Mouse (Mus musculus): ENCODE measurements at regions not wholly inside any gene's neighbourhood (a gene's known extent, or its start where the extent isn't known, plus 50 kb on each side); places are given as distances from the start of the nearest gene placed in this dataset.
A peak's percentile ranks its signal among the peaks of the same experiment; 100 is the strongest.
"Not testable (repeated sequence)": the region's sequence is repeated elsewhere in the genome, so short reads cannot be mapped to it uniquely, and the experiment has no call there.

DNA sequence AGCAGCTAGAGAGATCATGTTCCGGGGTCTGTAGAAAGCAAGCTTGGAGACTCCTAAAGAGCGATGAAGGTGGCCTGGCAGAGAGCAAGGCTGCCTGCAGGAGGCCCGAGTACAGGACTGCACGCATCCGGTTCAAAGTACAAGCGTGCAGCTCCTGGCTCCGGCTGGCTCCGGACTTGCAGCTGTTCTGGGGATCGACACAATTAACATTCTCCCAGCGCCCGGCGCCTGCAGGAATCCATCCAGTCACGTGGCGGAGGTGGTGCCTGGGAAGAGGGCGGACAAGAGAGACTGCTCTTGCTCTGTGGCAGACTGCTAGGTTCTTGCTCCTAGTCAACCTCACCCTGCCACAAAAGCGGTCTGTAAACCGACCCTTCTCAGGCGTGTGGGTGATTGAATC lies 86.9 kb downstream of the Bdh1 start:
- DNase-seq (ENCODE audit: low spot score) = peak; percentile 71

DNA sequence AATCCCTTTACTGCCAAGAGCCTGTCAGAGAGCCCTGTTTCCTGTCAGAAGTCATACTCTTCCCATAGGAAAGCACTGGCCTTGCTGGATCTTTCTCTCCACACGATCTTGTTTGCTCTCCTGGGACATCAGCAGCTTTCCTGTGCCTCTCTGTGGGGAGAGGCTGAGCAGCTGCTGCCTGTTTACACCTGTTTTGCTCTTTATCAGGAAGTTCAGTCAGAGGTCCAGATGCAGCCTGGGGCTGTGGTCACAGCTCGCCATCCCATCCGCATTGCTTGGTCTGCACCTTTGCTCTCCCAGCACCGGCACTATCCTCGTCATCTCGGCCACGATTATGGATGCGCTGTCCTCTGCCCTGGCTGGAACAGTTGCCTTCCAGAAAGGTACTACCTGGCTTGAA lies 88.0 kb downstream of the Bdh1 start:
- DNase-seq (ENCODE audit: low spot score) = no peak

DNA sequence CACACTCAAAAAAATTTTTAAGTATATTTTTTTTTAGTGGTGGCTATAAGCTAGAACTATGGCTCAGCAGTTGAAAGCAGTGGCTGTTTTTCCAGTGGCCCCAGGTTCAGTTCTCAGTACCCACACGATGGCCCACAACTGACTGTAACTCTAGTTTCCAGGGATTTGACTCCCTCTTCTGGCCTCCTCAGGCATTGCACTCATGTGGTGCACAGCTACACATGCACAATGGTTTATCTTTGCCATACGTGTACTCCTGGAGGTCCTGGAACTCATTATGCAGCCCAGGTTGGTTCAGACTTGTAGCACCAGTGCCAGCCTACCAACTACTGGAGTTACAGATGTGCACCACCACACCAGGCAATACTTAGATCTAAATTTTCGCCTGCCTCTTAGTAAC lies 96.7 kb downstream of the Bdh1 start:
- DNase-seq (ENCODE audit: low spot score) = no peak

DNA sequence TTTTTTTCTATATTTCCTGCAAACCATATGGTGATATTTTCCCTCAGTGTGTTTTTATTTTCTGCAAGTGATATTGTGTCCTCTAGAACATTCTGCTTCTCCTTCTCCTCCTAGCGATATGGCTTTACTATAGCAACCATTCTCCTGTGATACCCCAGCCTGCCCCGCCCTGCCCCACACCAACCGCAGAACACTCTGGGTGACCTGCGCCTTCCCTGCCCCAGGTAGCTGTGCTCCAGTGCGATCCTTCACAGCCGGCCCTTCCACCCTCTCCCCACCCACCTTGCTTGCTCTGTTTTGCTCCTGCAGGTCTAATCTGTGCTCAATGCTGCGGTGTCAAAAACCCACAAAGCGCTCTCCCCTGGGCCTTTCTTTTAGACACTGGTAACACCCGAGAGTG lies 98.0 kb downstream of the Bdh1 start:
- no peak for DNase-seq (ENCODE audit: low spot score)

DNA sequence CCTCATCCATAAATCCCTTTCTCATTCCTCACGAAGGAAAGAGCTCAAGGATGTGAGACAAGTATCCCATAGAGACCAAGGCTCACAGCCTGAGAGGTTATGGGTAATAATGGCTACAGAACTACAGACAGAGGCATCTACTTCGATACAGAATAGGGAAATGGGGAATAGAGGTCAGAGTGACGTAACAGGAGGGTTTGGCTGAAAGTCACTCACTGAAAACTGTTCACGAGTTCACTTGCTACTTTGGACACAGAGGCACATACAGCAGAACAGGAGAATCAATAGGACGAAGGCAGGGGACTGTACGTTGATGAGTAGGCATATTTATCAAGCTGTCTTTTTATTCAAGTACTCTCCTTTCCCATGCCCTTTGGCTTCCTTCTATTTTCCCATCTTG lies 99.7 kb downstream of the Bdh1 start:
- DNase-seq (ENCODE audit: low spot score) = no peak

DNA sequence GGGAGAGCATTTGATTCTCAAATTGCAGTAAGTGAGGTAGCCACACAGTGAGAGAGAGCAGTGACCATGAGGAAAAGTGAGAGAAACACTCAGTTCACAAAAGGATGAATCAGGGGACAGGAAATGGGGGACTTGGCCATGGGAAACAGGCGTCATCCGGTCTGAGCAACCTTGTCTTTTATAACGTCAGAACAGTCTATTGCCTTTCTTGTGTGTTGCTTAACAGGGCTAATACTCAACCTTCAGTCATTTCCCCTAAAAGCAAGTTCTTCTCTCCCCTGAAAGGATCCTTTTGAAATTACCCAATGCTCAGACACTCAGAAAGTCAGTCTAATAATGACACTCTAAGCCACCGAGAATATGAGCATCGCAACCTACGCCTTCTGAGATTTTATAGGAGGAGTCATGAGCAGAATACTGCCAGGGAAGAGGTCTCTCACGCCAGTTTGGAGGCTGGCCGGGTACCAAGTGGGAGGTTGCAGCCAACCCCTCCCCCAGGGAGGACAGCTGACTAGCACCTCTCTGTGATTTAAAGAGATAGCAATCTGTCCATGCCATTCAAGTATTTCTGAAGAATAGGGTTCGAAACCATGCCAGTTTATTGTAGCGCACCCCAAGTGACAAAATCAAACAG lies 104.7 kb downstream of the Bdh1 start:
- DNase-seq (ENCODE audit: low spot score) = peak; percentile 45

DNA sequence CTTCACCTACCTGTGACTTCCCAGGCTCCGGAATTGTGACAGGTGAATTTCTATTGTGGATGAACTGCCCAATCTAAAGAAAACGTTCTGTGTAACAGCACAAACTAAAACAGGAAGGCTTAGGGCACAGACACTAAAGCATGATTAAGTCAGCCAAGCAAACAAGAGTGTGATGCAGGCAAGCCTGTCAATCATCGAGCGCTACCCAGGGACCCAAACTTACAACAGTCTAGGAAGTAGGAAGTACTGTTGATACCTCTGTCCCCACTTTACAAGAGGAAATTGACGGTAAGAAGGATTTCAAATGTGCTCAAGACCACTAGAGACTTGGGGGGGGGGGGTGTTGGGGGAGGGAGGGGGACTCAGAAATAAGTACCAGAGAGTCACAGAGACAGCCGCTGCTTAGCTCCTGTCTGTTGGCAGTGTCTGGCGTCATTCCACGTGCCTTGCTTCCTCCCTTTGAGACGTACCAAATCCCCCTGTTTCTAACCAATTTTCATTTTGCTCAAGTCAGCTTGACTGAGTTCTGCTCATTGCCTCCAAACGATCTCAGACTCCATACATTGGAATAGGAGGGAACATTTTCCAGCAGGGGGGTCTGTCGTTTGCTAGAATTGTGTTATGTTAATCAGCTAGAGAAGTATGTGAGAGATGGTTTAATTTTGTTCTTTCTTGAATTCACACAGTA lies 106.7 kb downstream of the Bdh1 start:
- no peak for DNase-seq (ENCODE audit: low spot score)

DNA sequence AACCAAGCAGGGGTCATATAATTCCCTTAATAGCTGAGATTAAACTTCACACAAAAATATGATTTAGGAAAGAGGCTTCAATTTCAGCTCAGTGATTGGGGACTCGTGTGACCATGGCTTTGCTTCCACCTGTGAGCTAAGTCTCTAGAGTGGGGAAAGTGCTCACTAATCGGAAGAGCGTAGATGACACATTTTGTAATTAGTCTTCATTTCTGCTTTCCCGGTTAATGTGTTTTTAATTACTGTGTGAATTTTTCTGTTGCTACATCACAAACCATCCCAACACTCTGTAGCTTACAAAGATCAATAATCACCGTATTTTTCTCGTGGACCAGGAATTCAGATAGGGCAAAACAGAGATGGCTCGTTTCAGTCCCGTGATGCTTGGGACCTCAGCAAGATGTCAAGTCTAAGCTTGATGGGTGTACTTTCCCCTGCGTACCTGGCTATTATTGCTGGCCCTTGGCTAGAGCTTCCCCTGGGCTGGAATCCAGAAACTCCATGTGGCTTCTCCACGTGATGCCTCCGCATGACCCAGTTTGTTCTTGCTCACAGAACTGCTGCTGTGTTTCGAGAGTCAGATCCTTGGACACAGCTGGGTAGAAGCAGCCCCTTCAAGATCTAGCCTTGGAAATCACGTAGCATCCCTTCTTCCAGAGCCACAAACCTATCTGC lies 107.3 kb downstream of the Bdh1 start:
- no peak for DNase-seq (ENCODE audit: low spot score)

DNA sequence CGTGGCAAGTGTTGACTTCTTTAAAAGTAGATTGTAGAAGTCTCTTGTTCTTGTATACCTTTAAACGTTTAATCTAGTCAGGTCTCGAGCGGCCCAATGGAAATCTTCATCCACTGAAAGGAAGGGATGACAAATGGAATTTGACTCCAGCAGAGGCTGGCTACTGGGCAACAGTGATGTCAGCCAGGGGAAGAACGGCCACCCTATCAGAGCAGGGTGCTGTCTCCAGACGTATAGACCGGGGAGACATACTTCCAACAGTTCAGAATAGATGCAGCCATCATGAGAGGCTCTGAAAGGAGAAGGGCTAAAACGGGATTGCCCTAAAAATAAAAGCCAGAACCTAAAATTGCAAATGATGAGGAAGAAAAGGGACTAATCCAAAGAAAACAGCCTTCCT lies 108.0 kb downstream of the Bdh1 start:
- DNase-seq (ENCODE audit: low spot score) = no peak

DNA sequence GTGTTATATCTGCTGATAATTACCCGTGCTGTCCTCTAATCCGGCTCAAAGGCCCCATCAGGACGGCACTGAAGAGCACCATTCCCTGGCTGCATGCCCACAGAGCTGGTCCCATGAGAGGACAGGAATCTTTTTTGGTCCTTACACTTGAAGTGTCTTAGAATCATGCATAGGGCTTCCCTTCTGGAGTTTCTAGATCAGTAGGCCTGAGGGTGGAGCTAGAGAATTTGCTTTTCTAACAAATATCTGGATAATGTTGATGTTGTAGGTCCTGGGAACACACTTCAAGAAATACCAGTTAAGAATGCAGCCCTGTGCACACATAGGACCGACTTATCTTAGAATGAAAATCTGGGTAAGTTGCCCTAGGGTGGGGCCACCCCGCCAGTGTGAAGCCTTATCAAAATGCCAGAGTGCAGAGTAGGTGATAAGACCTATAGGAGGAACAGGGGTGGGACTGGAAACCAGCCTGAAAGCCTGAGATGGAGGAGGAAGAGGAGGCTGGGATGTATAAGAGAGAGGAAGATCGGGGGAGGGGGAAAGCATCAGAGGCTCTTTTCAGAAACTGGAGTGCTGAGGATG lies 111.2 kb downstream of the Bdh1 start:
- DNase-seq (ENCODE audit: low spot score) = no peak

DNA sequence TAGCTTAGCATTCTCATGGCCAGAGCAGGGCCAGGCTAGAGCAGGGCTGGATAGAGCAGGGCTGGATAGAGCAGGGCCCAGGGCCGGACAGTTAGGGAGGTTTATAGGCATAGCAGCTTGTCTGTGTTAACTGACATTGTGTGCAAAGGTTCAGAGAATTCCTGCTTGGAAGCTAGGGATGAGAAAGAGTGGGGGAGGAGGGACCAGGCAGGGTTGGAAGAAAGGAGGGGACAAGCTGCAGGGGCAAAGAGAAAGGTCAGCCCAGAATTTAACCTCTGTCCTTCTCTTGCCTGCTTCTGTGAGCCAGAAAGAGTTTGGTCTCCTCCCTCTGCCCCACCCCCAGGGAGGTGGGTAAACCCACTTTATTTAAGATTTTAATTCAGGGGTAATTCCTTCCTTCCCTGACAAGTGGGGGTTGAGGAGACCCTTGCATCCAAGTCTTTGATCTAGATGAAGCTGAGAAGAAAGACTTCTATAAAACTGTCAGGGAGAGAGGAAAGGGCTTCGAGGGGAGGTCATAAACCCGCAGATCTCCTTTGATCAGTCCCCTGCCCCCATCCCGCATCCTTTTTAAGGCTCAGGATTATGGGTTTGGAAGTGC lies 112.9 kb downstream of the Bdh1 start:
- DNase-seq (ENCODE audit: low spot score) = no peak

DNA sequence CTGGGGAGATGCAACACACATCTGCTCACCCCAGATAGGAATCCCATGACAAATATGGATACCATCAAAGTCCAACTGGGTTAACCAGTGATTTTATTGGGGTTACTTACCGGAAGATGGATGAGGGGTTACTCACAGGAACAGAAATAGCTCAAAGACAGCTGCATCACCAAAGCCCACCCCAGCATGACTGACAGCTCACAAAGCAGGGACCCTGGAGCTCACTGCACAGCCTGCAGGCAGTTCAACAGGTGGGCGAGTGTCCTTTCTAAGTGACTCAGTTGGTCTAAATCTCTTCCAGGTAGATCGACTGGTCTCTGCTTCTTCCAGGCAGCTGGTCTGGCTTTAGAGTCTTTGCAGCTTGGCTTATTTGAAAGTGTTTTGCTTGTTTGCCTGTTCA lies 114.2 kb downstream of the Bdh1 start:
- no peak for DNase-seq (ENCODE audit: low spot score)

DNA sequence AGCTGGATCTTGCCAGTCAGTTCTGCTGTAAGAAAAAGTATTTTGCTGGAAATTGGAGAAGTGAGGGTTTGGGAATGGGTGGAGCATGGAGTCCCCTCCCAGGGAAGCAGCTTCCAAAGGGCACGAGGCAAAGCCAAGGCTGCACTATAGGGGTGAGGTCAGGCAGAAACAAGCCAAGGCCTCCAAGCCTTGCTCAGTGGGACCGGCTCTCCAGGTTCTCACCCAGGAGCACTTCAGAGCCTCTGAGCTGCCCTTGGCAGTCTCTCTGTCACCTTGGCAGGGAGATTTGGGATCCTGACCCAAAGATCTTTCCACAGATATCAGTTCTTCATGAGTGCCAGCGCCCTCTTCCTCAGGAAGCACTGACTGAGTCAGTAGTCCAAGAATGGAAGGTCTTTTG lies 116.5 kb downstream of the Bdh1 start:
- DNase-seq (ENCODE audit: low spot score) = no peak

DNA sequence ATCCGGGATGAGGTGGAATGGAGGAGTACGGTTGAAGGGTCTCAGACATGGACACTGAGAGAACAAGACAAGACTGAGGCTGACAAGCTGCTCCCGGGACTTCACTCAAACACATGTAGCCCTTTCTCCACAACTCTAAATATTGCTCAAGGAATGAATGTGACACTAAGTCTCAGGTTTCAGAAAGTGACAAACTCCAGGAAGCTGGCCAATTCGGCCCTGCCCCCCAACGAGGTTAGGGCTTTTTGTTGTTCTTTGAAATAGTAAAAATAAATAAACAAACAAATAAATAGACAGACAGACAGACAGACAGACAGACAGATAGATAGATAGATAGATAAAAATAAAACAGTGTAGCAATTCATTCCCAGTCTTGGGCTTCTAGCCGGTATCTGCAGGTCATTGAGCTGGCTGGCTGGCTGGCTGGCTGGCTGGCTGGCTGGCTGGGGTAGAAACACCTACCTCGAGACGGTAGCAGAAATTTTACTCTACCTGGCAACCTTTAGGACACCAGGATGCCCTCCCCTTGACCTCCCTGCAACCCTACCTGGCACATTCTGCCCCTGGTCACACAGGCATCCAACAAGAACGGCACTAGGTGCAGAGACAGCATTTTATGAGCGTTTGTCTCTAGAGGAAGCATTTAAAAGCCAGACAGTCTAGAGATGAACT lies 119.6 kb upstream of the Dlg1 start:
- DNase-seq (ENCODE audit: low spot score) = no peak

DNA sequence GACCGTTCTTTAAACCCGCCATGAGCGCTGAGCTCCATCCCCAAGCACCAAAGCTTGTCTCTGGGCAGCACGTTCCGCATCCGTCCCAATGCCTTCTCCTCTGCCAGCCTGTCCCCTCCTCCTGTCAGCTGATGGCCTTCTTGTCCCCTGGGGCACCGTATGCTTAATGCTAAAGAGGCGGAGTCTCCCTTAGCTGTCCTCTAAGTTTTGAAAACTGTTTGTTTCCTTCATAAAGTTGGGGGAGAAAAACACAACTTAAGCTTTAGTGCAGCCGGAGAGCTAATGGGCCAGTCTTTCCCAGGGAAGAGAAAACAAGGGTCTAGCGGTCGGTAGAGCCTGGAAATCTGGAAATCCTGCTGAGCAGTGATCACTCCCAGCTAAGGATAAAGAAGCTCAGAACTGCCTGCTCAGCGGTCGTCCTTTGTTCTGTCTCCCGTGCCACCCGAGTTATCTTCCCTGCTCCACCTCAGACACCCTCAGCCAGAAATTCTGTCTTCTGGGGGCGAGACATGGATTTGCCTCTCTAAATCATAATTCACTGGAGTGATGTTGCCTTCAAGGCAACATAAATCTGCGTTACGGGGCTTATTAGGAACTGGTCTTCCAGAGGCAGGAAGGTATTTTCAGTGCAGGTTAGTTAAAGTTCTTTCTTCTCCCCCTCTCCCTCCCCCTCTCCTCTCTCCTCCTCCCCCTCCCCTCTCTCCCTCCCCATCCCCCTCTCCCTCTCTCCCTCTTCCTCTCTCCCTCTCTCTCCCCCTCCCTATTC lies 117.0 kb upstream of the Dlg1 start:
- DNase-seq (ENCODE audit: low spot score) = no peak

DNA sequence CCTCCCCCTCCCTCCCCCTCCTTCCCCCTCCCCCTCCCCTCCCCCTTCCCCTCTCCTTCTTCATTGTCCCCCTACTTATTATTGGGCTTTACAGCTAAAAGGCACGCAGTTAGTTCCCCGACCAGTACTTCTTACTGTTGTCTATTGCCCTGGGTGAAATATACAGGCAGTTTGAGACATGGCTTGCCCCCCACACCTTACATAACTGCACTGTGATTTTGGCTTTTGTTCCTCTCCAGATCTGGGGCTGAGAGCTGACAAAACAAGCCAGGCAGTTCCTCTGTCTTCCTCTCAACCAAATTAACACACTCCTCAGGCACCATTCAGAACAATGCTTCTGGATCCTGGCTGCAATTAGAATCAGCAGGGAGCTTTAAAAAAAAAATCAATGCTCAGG lies 116.4 kb upstream of the Dlg1 start:
- DNase-seq (ENCODE audit: low spot score) = no peak

DNA sequence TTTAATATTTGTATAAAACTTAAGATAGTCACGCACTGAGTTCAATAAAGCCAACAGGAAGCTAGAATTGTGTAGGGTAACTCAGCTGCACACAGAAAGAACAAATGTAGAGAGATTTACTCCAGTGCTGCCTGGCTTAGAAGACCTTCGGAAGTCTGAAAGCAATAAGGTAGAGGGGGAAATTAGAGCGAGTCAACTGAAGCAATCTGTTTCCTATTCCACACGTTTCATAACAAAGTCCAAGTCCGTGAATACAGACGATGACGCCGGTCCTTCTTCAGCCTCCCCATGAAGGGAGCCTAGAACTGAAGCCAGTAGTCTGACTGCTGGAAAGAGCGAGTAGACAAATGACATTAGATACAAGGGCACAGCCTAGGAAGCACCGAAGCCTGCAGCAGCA lies 115.9 kb upstream of the Dlg1 start:
- no peak for DNase-seq (ENCODE audit: low spot score)

DNA sequence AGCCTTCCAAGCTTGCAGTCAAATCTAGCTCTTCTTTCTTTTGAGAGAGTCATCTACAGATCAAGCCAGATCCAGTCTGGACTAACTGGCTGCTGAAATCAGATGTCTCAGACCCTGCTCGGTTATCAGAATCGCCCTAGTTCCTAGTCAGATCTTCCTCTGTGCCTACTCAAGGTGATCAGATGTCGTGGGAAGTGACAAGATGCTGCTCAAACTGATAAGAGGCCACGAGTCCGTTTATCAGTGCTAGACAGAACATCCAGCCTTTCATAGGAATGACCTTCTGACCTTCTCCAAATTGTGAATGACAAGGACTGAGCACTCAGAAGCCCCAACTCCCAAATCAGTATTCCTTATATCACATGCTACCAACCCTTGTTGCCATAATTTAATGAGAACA lies 113.3 kb upstream of the Dlg1 start:
- no peak for DNase-seq (ENCODE audit: low spot score)

DNA sequence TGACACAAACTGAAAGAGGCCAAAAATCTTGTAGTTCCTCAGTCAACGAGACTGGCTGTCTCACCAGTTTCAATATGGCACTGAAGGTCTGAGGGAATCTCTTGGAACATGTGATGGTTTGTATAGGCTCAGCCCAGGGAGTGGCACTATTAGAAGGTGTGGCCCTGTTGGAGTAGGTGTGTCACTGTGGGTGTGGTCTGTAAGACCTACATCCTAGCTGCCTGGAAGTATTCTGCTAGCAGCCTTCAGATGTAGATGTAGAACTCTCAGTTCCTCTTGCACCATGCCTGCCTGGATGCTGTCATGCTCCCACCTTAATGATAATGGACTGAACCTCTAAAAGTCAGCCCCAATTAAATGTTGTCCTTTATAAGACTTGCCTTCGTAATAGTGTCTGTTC lies 112.7 kb upstream of the Dlg1 start:
- DNase-seq (ENCODE audit: low spot score) = not testable (repeated sequence)

DNA sequence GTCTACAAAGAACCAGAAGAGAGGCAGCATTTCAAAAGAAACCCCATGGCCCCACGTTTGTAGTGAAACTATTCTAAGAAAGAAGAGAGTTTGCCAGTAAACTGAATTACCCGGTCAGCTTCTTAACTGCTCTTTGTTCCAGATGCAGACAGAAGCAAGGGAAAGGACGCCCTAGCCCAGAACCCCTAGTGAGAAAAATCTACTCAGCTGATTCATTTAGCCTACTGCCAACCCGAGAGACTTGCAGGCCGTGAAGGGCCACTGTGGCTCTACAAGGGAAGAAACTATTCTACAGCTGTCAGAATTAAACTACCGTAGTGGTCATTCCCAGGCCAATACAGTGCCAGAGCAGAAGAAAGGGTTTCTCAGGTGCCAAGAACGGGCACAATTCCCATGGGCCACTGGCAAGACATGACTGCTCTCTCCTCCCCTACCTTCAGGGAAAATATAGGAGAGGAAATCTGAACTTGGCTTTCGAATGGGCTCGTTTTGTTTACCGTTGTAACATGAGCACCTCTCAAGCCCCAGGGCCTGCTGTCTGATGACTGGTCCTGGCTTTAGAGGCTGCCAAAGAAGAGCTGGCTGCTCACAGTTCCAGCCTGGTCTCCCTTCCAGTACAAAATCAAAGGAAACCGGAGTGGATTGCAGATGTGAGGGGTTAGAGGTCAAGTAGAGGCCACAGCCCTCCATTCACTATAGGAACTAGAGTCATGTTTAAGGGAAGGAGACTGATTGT lies 111.7 kb upstream of the Dlg1 start:
- no peak for DNase-seq (ENCODE audit: low spot score)

All from urinary bladder, postnatal 25 days (tissue).